11 mouse cellular contexts compared by ENCODE assay signal in genomic region chr5:75150341-75150981, GRCm38 (mm10). TPM values are rescaled to one million over a fixed set of nuclear protein-coding genes. Genes with fewer than 3 reads are reported as not detected.
A peak's percentile ranks its signal among the peaks of the same experiment; 100 is the strongest.
DNase-seq lines count a peak whose midpoint lies in the region; ATAC-seq lines count a peak whose summit lies in the region.
"Had no signal": no experiment of that assay in that cellular context is flagged by ENCODE, and none has a peak within 500 bp of the region (broad histone marks: within the 10 kb centered on the region; RNA-seq: fewer than 3 reads in every experiment).

No protein-coding gene starts in this region.

- no peak for ATAC-seq in lung, embryonic 15.5 days (ENCODE audit: borderline replicate concordance, extremely low read depth, low FRiP score, low TSS enrichment)
- no peak for ATAC-seq in forebrain, embryonic 12.5 days (ENCODE audit: low FRiP score)
- ATAC-seq in intestine, embryonic 14.5 days (replicated peaks; ENCODE audit: low FRiP score, low TSS enrichment, low read depth): no peak
- no peak for ATAC-seq in stomach, embryonic 14.5 days (ENCODE audit: insufficient number of reproducible peaks, insufficient read depth, low FRiP score, low read depth)
- ATAC-seq in CD4-positive, CD25-positive, alpha-beta regulatory T cell, adult 4 months: no peak
- ATAC-seq: Patski had no signal

- no peak for DNase-seq in lung, adult 18-20 months
- peak; percentile 78 for DNase-seq in intestine, embryonic 14.5 days (ENCODE audit: low spot score)
- DNase-seq in frontal cortex, postnatal 36 days (ENCODE audit: low spot score in 2 of 2): no peak
- DNase-seq in layer of hippocampus, adult 11-12 months (ENCODE audit: low spot score): no peak
- DNase-seq: lung, adult 2 months had no signal

- H3K9ac ChIP-seq in lung, embryonic 15.5 days: no peak overlapping the region
- no peak overlapping the region for H3K9ac ChIP-seq in forebrain, embryonic 12.5 days
- no peak overlapping the region for H3K9ac ChIP-seq in intestine, embryonic 14.5 days (ENCODE audit: low read length)
- H3K9ac ChIP-seq in stomach, embryonic 14.5 days (replicated peaks; ENCODE audit: low read depth, low read length): no peak overlapping the region

- peak overlapping the region; percentile 55 for H3K4me3 ChIP-seq in lung, embryonic 15.5 days
- peak overlapping the region; percentile 25; the same call in 1 of the 2 replicates for H3K4me3 ChIP-seq in forebrain, embryonic 12.5 days (replicated peaks)
- peak overlapping the region; percentile 63 for H3K4me3 ChIP-seq in intestine, embryonic 14.5 days (ENCODE audit: low read depth, low read length)
- H3K4me3 ChIP-seq in stomach, embryonic 14.5 days (ENCODE audit: low read depth, low read length): peak overlapping the region; percentile 63; the same call in 1 of the 2 replicates
- H3K4me3 ChIP-seq: erythroblast, embryonic 14.5 days had no signal

- WGBS in lung, embryonic 15.5 days: 2% methylated on average over 23 of the region's 23 CpGs
- 1% methylated on average over 23 of the region's 23 CpGs for WGBS in forebrain, embryonic 12.5 days
- 3% methylated on average over 23 of the region's 23 CpGs for WGBS in intestine, embryonic 14.5 days
- 2% methylated on average over 23 of the region's 23 CpGs for WGBS in stomach, embryonic 14.5 days

- H3K4me1 ChIP-seq in lung, embryonic 15.5 days: peaks cover 15% of the 10 kb centered on the region
- H3K4me1 ChIP-seq in forebrain, embryonic 12.5 days: peaks cover 61% of the 10 kb centered on the region
- H3K4me1 ChIP-seq in intestine, embryonic 14.5 days (replicated peaks; ENCODE audit: control insufficient read depth, insufficient read depth, low read length): peaks cover 14% of the 10 kb centered on the region
- peaks cover 20% of the 10 kb centered on the region for H3K4me1 ChIP-seq in stomach, embryonic 14.5 days (ENCODE audit: control insufficient read depth, insufficient read depth, low read length)

- H3K36me3 ChIP-seq in lung, embryonic 15.5 days: no peaks in the 10 kb centered on the region
- no peaks in the 10 kb centered on the region for H3K36me3 ChIP-seq in forebrain, embryonic 12.5 days (replicated peaks)
- no peaks in the 10 kb centered on the region for H3K36me3 ChIP-seq in intestine, embryonic 14.5 days (ENCODE audit: control insufficient read depth, insufficient read depth, low read length)
- no peaks in the 10 kb centered on the region for H3K36me3 ChIP-seq in stomach, embryonic 14.5 days (ENCODE audit: control insufficient read depth, insufficient read depth, low read length)

- peak overlapping the region; percentile 57 for H3K4me2 ChIP-seq in lung, embryonic 15.5 days
- peak overlapping the region; percentile 38 for H3K4me2 ChIP-seq in forebrain, embryonic 12.5 days
- H3K4me2 ChIP-seq in intestine, embryonic 14.5 days (ENCODE audit: low read length): peak overlapping the region; percentile 55
- peak overlapping the region; percentile 88 for H3K4me2 ChIP-seq in stomach, embryonic 14.5 days (replicated peaks; ENCODE audit: low read depth, low read length)

- H3K9me3 ChIP-seq in lung, embryonic 15.5 days: no peaks in the 10 kb centered on the region
- no peaks in the 10 kb centered on the region for H3K9me3 ChIP-seq in forebrain, embryonic 12.5 days
- no peaks in the 10 kb centered on the region for H3K9me3 ChIP-seq in intestine, embryonic 14.5 days (ENCODE audit: control insufficient read depth, low read length)
- no peaks in the 10 kb centered on the region for H3K9me3 ChIP-seq in stomach, embryonic 14.5 days (ENCODE audit: control insufficient read depth, low read depth, low read length)

- H3K27me3 ChIP-seq in lung, embryonic 15.5 days: peaks cover 84% of the 10 kb centered on the region
- peaks cover 93% of the 10 kb centered on the region for H3K27me3 ChIP-seq in forebrain, embryonic 12.5 days
- peaks cover 59% of the 10 kb centered on the region for H3K27me3 ChIP-seq in intestine, embryonic 14.5 days (replicated peaks; ENCODE audit: control insufficient read depth, insufficient read depth, low read length)
- H3K27me3 ChIP-seq in stomach, embryonic 14.5 days (ENCODE audit: control insufficient read depth, insufficient read depth, low read length): 0 out of 2 replicates have a peak, but pooled peaks cover 3% of the 10 kb centered on the region

- 0 out of 2 replicates have a peak overlapping the region, but pooled peaks have one; percentile 37 for H3K27ac ChIP-seq in lung, embryonic 15.5 days
- 0 out of 2 replicates have a peak overlapping the region, but pooled peaks have one; percentile 19 for H3K27ac ChIP-seq in forebrain, embryonic 12.5 days
- H3K27ac ChIP-seq in intestine, embryonic 14.5 days (ENCODE audit: low read depth): peak overlapping the region; percentile 90
- H3K27ac ChIP-seq in stomach, embryonic 14.5 days (ENCODE audit: low read length): peak overlapping the region; percentile 97

RNA-seq across cellular contexts. Expression of gene Pdgfra, which starts 1.6 kb away (rescaled TPM):
- polyA plus RNA-seq in lung, embryonic 15.5 days (2015; fragmentation: Nextera tagmentation; extraction: Ambion mirVana): 39.5 and 43.6 TPM in 2 replicates
- 15.7 and 18.9 TPM in 2 replicates for polyA plus RNA-seq in forebrain, embryonic 12.5 days (2016; fragmentation: Nextera tagmentation; extraction: Ambion mirVana)
- 50.9 and 62.3 TPM in 2 replicates for polyA plus RNA-seq in intestine, embryonic 14.5 days (2014; fragmentation: Nextera tagmentation; extraction: Ambion mirVana)
- polyA plus RNA-seq in stomach, embryonic 14.5 days (2014; fragmentation: Nextera tagmentation; extraction: Ambion mirVana): 56.3 and 57.7 TPM in 2 replicates
- polyA plus RNA-seq in CD4-positive, CD25-positive, alpha-beta regulatory T cell, adult 4 months (2017; shearing (Covaris generic)): under 1 TPM in 1 of 2 experiments, not detected in 1; 0.66 TPM
- polyA plus RNA-seq: erythroblast, embryonic 14.5 days had no signal

Comparison
In these comparisons a context has a peak if more than half of its experiments do, and no peak if none do; other contexts are left out.
1. H3K27ac ChIP-seq: peak in every context shown above with its lines; median percentile 97 in stomach, embryonic 14.5 days; 90 in intestine, embryonic 14.5 days; 37 in lung, embryonic 15.5 days; 19 in forebrain, embryonic 12.5 days.
2. H3K4me2 ChIP-seq: peak in every context shown above with its lines; median percentile 88 in stomach, embryonic 14.5 days; 57 in lung, embryonic 15.5 days; 55 in intestine, embryonic 14.5 days; 38 in forebrain, embryonic 12.5 days.
3. RNA of gene Pdgfra, which starts 1.6 kb away (polyA plus RNA-seq): 56.3 to 57.7 TPM in stomach, embryonic 14.5 days, 50.9 to 62.3 TPM in intestine, embryonic 14.5 days, 39.5 to 43.6 TPM in lung, embryonic 15.5 days and 15.7 to 18.9 TPM in forebrain, embryonic 12.5 days; 0.66 TPM in CD4-positive, CD25-positive, alpha-beta regulatory T cell, adult 4 months; every median in the first group is over 10 times any median in the second.
4. Peak in every context shown above with its lines, with median percentiles within 50 percentile points of each other: H3K4me3 ChIP-seq.